In the genomic region with DNA sequence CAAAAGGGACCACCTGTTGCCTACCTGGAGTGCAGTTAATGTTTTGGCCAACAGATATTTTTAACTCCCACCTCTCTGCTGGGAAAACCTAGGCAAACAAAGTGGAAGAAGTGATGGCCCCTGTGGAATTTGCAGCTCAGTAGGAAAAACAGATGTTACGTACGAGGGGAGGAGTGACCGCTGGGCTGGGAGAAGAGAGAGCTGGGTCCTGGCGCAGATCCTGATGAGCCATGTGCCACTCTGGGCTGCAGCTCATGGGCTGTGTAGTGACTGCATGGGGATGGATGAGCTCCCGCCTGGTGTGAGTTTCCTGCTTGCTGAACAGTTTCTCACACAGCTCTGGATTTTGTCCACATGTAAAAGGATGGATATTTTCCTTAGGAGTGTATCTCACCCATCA, we compare ENCODE assay signal across 8 mouse cellular contexts. TPM values are rescaled to one million over a fixed set of nuclear protein-coding genes. Genes with fewer than 3 reads are reported as not detected.
A peak's percentile ranks its signal among the peaks of the same experiment; 100 is the strongest.
DNase-seq lines count a peak whose midpoint lies in the region; ATAC-seq lines count a peak whose summit lies in the region.

No protein-coding gene starts in this region.

- H3K36me3 ChIP-seq in limb, embryonic 12.5 days: no peaks in the 10 kb centered on the region
- no peaks in the 10 kb centered on the region for H3K36me3 ChIP-seq in limb, embryonic 10.5 days
- no peaks in the 10 kb centered on the region for H3K36me3 ChIP-seq in lung, embryonic 16.5 days (ENCODE audit: control insufficient read depth, insufficient read depth, low read length)

- no peak; the same call in 1 of the 2 replicates for ATAC-seq in limb, embryonic 12.5 days (ENCODE audit: insufficient number of reproducible peaks, insufficient read depth, low FRiP score, low TSS enrichment, low read depth)
- ATAC-seq in lung, embryonic 16.5 days (ENCODE audit: low read depth): 0 out of 2 replicates have a peak, but pooled peaks have one; percentile 43

- no peak overlapping the region for H3K9ac ChIP-seq in limb, embryonic 12.5 days (replicated peaks)
- H3K9ac ChIP-seq in lung, embryonic 16.5 days (ENCODE audit: low read length): no peak overlapping the region

- peak overlapping the region; percentile 10; the same call in 1 of the 2 replicates for H3K4me2 ChIP-seq in limb, embryonic 12.5 days
- H3K4me2 ChIP-seq in lung, embryonic 16.5 days (ENCODE audit: low read depth, low read length): 0 out of 2 replicates have a peak overlapping the region, but pooled peaks have one; percentile 14

- no peaks in the 10 kb centered on the region for H3K27me3 ChIP-seq in limb, embryonic 12.5 days
- no peaks in the 10 kb centered on the region for H3K27me3 ChIP-seq in limb, embryonic 10.5 days (ENCODE audit: low read depth, poor library complexity, severe bottlenecking)
- no peaks in the 10 kb centered on the region for H3K27me3 ChIP-seq in lung, embryonic 16.5 days (ENCODE audit: control insufficient read depth, insufficient read depth, low read depth, low read length)

- DNase-seq in adrenal gland, postnatal 10 days: peak; percentile 43
- no peak for DNase-seq in adrenal gland, postnatal 25 days
- no peak for DNase-seq in limb, embryonic 10.5 days (ENCODE audit: low spot score)
- peak; percentile 34 for DNase-seq in gastrocnemius, adult 18-20 months (ENCODE audit: low spot score)
- no peak for DNase-seq in cerebellum, adult 11 months
- no peak for DNase-seq in layer of hippocampus, postnatal 36 days

- no peak overlapping the region for H3K4me3 ChIP-seq in limb, embryonic 12.5 days (replicated peaks)
- H3K4me3 ChIP-seq in limb, embryonic 10.5 days: no peak overlapping the region
- H3K4me3 ChIP-seq in lung, embryonic 16.5 days (ENCODE audit: low read length): no peak overlapping the region

- H3K9me3 ChIP-seq in limb, embryonic 12.5 days: no peaks in the 10 kb centered on the region
- H3K9me3 ChIP-seq in limb, embryonic 10.5 days (replicated peaks): no peaks in the 10 kb centered on the region
- H3K9me3 ChIP-seq in lung, embryonic 16.5 days (ENCODE audit: control insufficient read depth, low read length): no peaks in the 10 kb centered on the region

- no peak overlapping the region for H3K27ac ChIP-seq in limb, embryonic 12.5 days
- H3K27ac ChIP-seq in limb, embryonic 10.5 days: no peak overlapping the region
- H3K27ac ChIP-seq in lung, embryonic 16.5 days (ENCODE audit: low read length): no peak overlapping the region

- WGBS in limb, embryonic 12.5 days: 36% methylated on average over 5 of the region's 5 CpGs
- WGBS in limb, embryonic 10.5 days: 38% methylated on average over 5 of the region's 5 CpGs
- 37% methylated on average over 5 of the region's 5 CpGs for WGBS in lung, embryonic 16.5 days

- H3K4me1 ChIP-seq in limb, embryonic 12.5 days (replicated peaks): peaks cover 8% of the 10 kb centered on the region
- peaks cover 15% of the 10 kb centered on the region; the same call in 1 of the 2 replicates for H3K4me1 ChIP-seq in limb, embryonic 10.5 days
- peaks cover 7% of the 10 kb centered on the region; the same call in 1 of the 2 replicates for H3K4me1 ChIP-seq in lung, embryonic 16.5 days (replicated peaks; ENCODE audit: control insufficient read depth, insufficient read depth, low read length)

RNA-seq across cellular contexts. Expression of a gene that starts 1.3 kb away (rescaled TPM):
- total RNA-seq in adrenal gland, postnatal 10 days (2021): 1 to 10 TPM; 4.6 to 6.2 TPM
- 0.58 and 1.9 TPM in 2 replicates for total RNA-seq in adrenal gland, postnatal 25 days (2021)
- polyA plus RNA-seq in limb, embryonic 12.5 days (2016; fragmentation: Nextera tagmentation; extraction: Ambion mirVana): 1.9 and 2.2 TPM in 2 replicates
- 0.64 and 0.79 TPM in 2 replicates for polyA plus RNA-seq in limb, embryonic 10.5 days (2016; fragmentation: Nextera tagmentation; extraction: Ambion mirVana)
- under 1 TPM; 0.52 to 0.66 TPM for total RNA-seq in gastrocnemius, adult 18-20 months (2021)
- polyA plus RNA-seq in lung, embryonic 16.5 days (2015; fragmentation: Nextera tagmentation; extraction: Ambion mirVana): 2.5 and 3.0 TPM in 2 replicates
- total RNA-seq in layer of hippocampus, postnatal 36 days (2021): under 1 TPM; 0.15 to 0.27 TPM

RNA-seq across cellular contexts. Expression of a gene that starts 49.4 kb away (rescaled TPM):
- 10 to 100 TPM; 33.8 to 34.5 TPM for total RNA-seq in adrenal gland, postnatal 10 days (2021)
- 45.7 and 60.0 TPM in 2 replicates for total RNA-seq in adrenal gland, postnatal 25 days (2021)
- 7.9 and 8.2 TPM in 2 replicates for polyA plus RNA-seq in limb, embryonic 12.5 days (2016; fragmentation: Nextera tagmentation; extraction: Ambion mirVana)
- polyA plus RNA-seq in limb, embryonic 10.5 days (2016; fragmentation: Nextera tagmentation; extraction: Ambion mirVana): 4.6 and 7.6 TPM in 2 replicates
- under 1 TPM; 0.43 to 0.76 TPM for total RNA-seq in gastrocnemius, adult 18-20 months (2021)
- 15.6 and 17.6 TPM in 2 replicates for polyA plus RNA-seq in lung, embryonic 16.5 days (2015; fragmentation: Nextera tagmentation; extraction: Ambion mirVana)
- 1 to 10 TPM; 3.8 to 4.1 TPM for total RNA-seq in layer of hippocampus, postnatal 36 days (2021)

Comparison
In these comparisons a context has a peak if more than half of its experiments do, and no peak if none do; other contexts are left out.
1. DNase-seq: peak in adrenal gland, postnatal 10 days (single experiment) and gastrocnemius, adult 18-20 months (single experiment); none in adrenal gland, postnatal 25 days (single experiment), limb, embryonic 10.5 days (single experiment), cerebellum, adult 11 months (single experiment) and layer of hippocampus, postnatal 36 days (0 of 2).